Mouse (Mus musculus) brain, embryonic 14.5 days (tissue): ENCODE data around the gene Mettl11b.

Experiments used
- CTCF ChIP-seq: fragments of 200-500 bp; IDR thresholded peaks from 2 replicates; pipeline ENCODE4 v1.5.1; 2012; ENCODE audit warnings: inconsistent platforms, mild to moderate bottlenecking, moderate library complexity, borderline replicate concordance; ENCODE audit not compliant: insufficient read depth, insufficient read length; ENCODE audit errors: extremely low read depth
- POLR2A ChIP-seq: fragments of 200-500 bp; IDR thresholded peaks from 2 replicates; pipeline ENCODE4 v1.6.1; 2012; ENCODE audit warnings: mild to moderate bottlenecking, inconsistent platforms, borderline replicate concordance; ENCODE audit not compliant: poor library complexity, insufficient read depth, insufficient read length, severe bottlenecking; ENCODE audit errors: extremely low read depth

GRCm38 (mm10) chr1:163751360-163751992 is 26.4 kb upstream of the Mettl11b start:
- TF ChIP-seq CTCF, result no peak
- no peak for TF ChIP-seq POLR2A
